Mouse (Mus musculus) liver, embryonic 13.5 days (tissue): ENCODE results near the gene Tnpo1. TPM values are rescaled to one million over a fixed set of nuclear protein-coding genes. Genes with fewer than 3 reads are reported as not detected.

Source experiments
- ATAC-seq: fragments of 200-750 bp; cut with Nextera tagmentation; 2 replicates; pipeline ENCODE4 v1.8.0; 2017; ENCODE audit warnings: low read depth, mild to moderate bottlenecking, moderate number of reproducible peaks, moderate library complexity
- DNase-seq: peaks from one replicate; pipeline ENCODE4 v3.0.0; 2022
- H3K27ac ChIP-seq: fragments of 300-500 bp; sonication (generic); 2 replicates; pipeline ENCODE4 v1.5.1; 2015; ENCODE audit warnings: moderate library complexity, mild to moderate bottlenecking, inconsistent platforms
- H3K27me3 ChIP-seq: fragments of 300-500 bp; sonication (generic); 2 replicates; pipeline ENCODE4 v1.6.1; 2015; ENCODE audit warnings: mild to moderate bottlenecking, inconsistent platforms
- H3K36me3 ChIP-seq: fragments of 300-500 bp; sonication (generic); 2 replicates; pipeline ENCODE4 v1.6.1; 2015; ENCODE audit warnings: mild to moderate bottlenecking, inconsistent platforms
- H3K4me1 ChIP-seq: fragments of 300-500 bp; sonication (generic); replicated peaks from 2 replicates; pipeline ENCODE4 v1.6.1; 2015; ENCODE audit warnings: inconsistent platforms
- H3K4me2 ChIP-seq: fragments of 300-500 bp; sonication (generic); 2 replicates; pipeline ENCODE4 v1.6.1; 2015; ENCODE audit warnings: inconsistent platforms, mild to moderate bottlenecking, moderate library complexity
- H3K4me3 ChIP-seq: fragments of 300-500 bp; sonication (generic); replicated peaks from 2 replicates; pipeline ENCODE4 v1.5.1; 2015; ENCODE audit warnings: mild to moderate bottlenecking, inconsistent platforms
- H3K9ac ChIP-seq: fragments of 300-500 bp; sonication (generic); 2 replicates; pipeline ENCODE4 v1.6.1; 2015; ENCODE audit warnings: mild to moderate bottlenecking, inconsistent platforms
- H3K9me3 ChIP-seq: fragments of 300-500 bp; sonication (generic); replicated peaks from 2 replicates; pipeline ENCODE4 v1.6.1; 2016; ENCODE audit warnings: inconsistent platforms
- WGBS: fragments of 180-500 bp; shearing (Covaris S2); methylation state at CpG from one replicate; pipeline ENCODE4 v1.1.7; 2015; ENCODE audit not compliant: insufficient replicate concordance; 5-methylcytosine and 5-hydroxymethylcytosine counted together
- polyA plus RNA-seq: library from polyadenylated mRNA; unstranded; fragments of >200 nt; fragmentation: Nextera tagmentation; extraction: Ambion mirVana; gene quantifications from 2 replicates; pipeline ENCODE4 v1.2.1, GENCODE M21; 2015

The Tnpo1 gene
- polyA plus RNA-seq, 1 experiment from 2014 or later = 26.5 TPM

- Histone ChIP-seq H3K4me2 (no peak overlapping the region), H3K27me3 (no peaks in the 10 kb centered on the region), H3K27ac (no peak overlapping the region), H3K4me3 (no peak overlapping the region), H3K4me1 (peaks cover 6% of the 10 kb centered on the region), H3K36me3 (no peaks in the 10 kb centered on the region), H3K9ac (no peak overlapping the region), H3K9me3 (no peaks in the 10 kb centered on the region)
- 65% methylated on average over 7 of the region's 7 CpGs for WGBS
- ATAC-seq = no peak
- no peak for DNase-seq
Observed at GRCm38 (mm10) chr13:98951951-98952350, 25.8 kb upstream of the Tnpo1 start.

- H3K4me1 ChIP-seq = peaks cover 11% of the 10 kb centered on the region
- H3K4me2 ChIP-seq = no peak overlapping the region
- H3K27ac ChIP-seq = no peak overlapping the region
- H3K9ac ChIP-seq = no peak overlapping the region
- 72% methylated on average over 4 of the region's 4 CpGs for WGBS
- DNase-seq (no peak), ATAC-seq (no peak)
- no peaks in the 10 kb centered on the region for H3K27me3 ChIP-seq
- no peak overlapping the region for H3K4me3 ChIP-seq
- H3K36me3 ChIP-seq = no peaks in the 10 kb centered on the region
- H3K9me3 ChIP-seq = no peaks in the 10 kb centered on the region
Observed at GRCm38 (mm10) chr13:98948146-98948545, 22.0 kb upstream of the Tnpo1 start.

- H3K4me2 ChIP-seq = no peak overlapping the region
- 80% methylated on average over 7 of the region's 7 CpGs for WGBS
- no peaks in the 10 kb centered on the region for H3K36me3 ChIP-seq
- ATAC-seq = no peak
- H3K4me3 ChIP-seq = no peak overlapping the region
- H3K4me1 ChIP-seq = peaks cover 23% of the 10 kb centered on the region
- H3K9me3 ChIP-seq = no peaks in the 10 kb centered on the region
- no peak overlapping the region for H3K27ac ChIP-seq
- no peak overlapping the region for H3K9ac ChIP-seq
- no peaks in the 10 kb centered on the region for H3K27me3 ChIP-seq
- no peak for DNase-seq
Observed at GRCm38 (mm10) chr13:98946434-98946833, 20.2 kb upstream of the Tnpo1 start.

- ATAC-seq = no peak
- H3K27me3 ChIP-seq = no peaks in the 10 kb centered on the region
- no peaks in the 10 kb centered on the region for H3K9me3 ChIP-seq
- H3K4me2 ChIP-seq = no peak overlapping the region
- DNase-seq = no peak
- H3K4me3 ChIP-seq = no peak overlapping the region
- no peak overlapping the region for H3K27ac ChIP-seq
- WGBS = 68% methylated on average over 3 of the region's 3 CpGs
- H3K36me3 ChIP-seq = no peaks in the 10 kb centered on the region
- peaks cover 23% of the 10 kb centered on the region for H3K4me1 ChIP-seq
- H3K9ac ChIP-seq = no peak overlapping the region
Observed at GRCm38 (mm10) chr13:98945908-98946307, 19.7 kb upstream of the Tnpo1 start.

- DNase-seq (no peak), ATAC-seq (no peak)
- H3K27ac ChIP-seq = no peak overlapping the region
- H3K9ac ChIP-seq = 0 out of 2 replicates have a peak overlapping the region, but pooled peaks have one; percentile 44
- no peaks in the 10 kb centered on the region for H3K36me3 ChIP-seq
- H3K9me3 ChIP-seq = no peaks in the 10 kb centered on the region
- peaks cover 23% of the 10 kb centered on the region for H3K4me1 ChIP-seq
- H3K4me3 ChIP-seq = no peak overlapping the region
- 89% methylated on average over 4 of the region's 4 CpGs for whole genome bisulfite sequencing
- H3K4me2 ChIP-seq = peak overlapping the region; percentile 48
- H3K27me3 ChIP-seq = no peaks in the 10 kb centered on the region
Observed at GRCm38 (mm10) chr13:98945381-98945780, 19.2 kb upstream of the Tnpo1 start.

- Histone ChIP-seq H3K36me3 (no peaks in the 10 kb centered on the region), H3K9ac (peak overlapping the region; percentile 44; the same call in 1 of the 2 replicates), H3K27ac (0 out of 2 replicates have a peak overlapping the region, but pooled peaks have one; percentile 8), H3K27me3 (no peaks in the 10 kb centered on the region), H3K9me3 (no peaks in the 10 kb centered on the region), H3K4me3 (peak overlapping the region; percentile 52), H3K4me1 (peaks cover 23% of the 10 kb centered on the region), H3K4me2 (peak overlapping the region; percentile 48)
- 21% methylated on average over 7 of the region's 7 CpGs for WGBS
- DNase-seq = no peak
- no peak; the same call in 1 of the 2 replicates for ATAC-seq
Observed at GRCm38 (mm10) chr13:98944620-98945081, 18.5 kb upstream of the Tnpo1 start.

GRCm38 (mm10) chr13:98942360-98942759, 16.2 kb upstream of the Tnpo1 start:
- no peak overlapping the region for H3K4me2 ChIP-seq
- H3K4me3 ChIP-seq = no peak overlapping the region
- no peaks in the 10 kb centered on the region for H3K9me3 ChIP-seq
- H3K9ac ChIP-seq = no peak overlapping the region
- no peaks in the 10 kb centered on the region for H3K27me3 ChIP-seq
- DNase-seq (no peak), ATAC-seq (peak; percentile 25; the same call in 1 of the 2 replicates)
- peaks cover 23% of the 10 kb centered on the region for H3K4me1 ChIP-seq
- H3K36me3 ChIP-seq = no peaks in the 10 kb centered on the region
- 37% methylated on average over 6 of the region's 6 CpGs for WGBS
- H3K27ac ChIP-seq = peak overlapping the region; percentile 40; the same call in 1 of the 2 replicates

- ATAC-seq (peak; percentile 45), DNase-seq (no peak)
- H3K9me3 ChIP-seq = no peaks in the 10 kb centered on the region
- H3K4me3 ChIP-seq = no peak overlapping the region
- WGBS = 26% methylated on average over 7 of the region's 7 CpGs
- no peak overlapping the region for H3K27ac ChIP-seq
- H3K4me2 ChIP-seq = no peak overlapping the region
- H3K4me1 ChIP-seq = peaks cover 23% of the 10 kb centered on the region
- no peaks in the 10 kb centered on the region for H3K36me3 ChIP-seq
- H3K27me3 ChIP-seq = no peaks in the 10 kb centered on the region
- H3K9ac ChIP-seq = no peak overlapping the region
Observed at GRCm38 (mm10) chr13:98941829-98942343, 15.7 kb upstream of the Tnpo1 start.

GRCm38 (mm10) chr13:98937108-98937507, 10.9 kb upstream of the Tnpo1 start:
- ATAC-seq = no peak
- no peak overlapping the region for H3K27ac ChIP-seq
- no peaks in the 10 kb centered on the region for H3K36me3 ChIP-seq
- no peaks in the 10 kb centered on the region for H3K27me3 ChIP-seq
- no peak for DNase-seq
- WGBS = 62% methylated on average over 6 of the region's 6 CpGs
- H3K4me3 ChIP-seq = no peak overlapping the region
- no peak overlapping the region for H3K9ac ChIP-seq
- peaks cover 7% of the 10 kb centered on the region for H3K4me1 ChIP-seq
- no peaks in the 10 kb centered on the region for H3K9me3 ChIP-seq
- no peak overlapping the region for H3K4me2 ChIP-seq

- ATAC-seq (no peak), DNase-seq (no peak)
- Histone ChIP-seq H3K4me2 (no peak overlapping the region), H3K4me1 (peaks cover 20% of the 10 kb centered on the region), H3K27ac (no peak overlapping the region), H3K9me3 (no peaks in the 10 kb centered on the region), H3K27me3 (no peaks in the 10 kb centered on the region), H3K9ac (no peak overlapping the region), H3K36me3 (no peaks in the 10 kb centered on the region), H3K4me3 (no peak overlapping the region)
- 73% methylated on average over 2 of the region's 2 CpGs for WGBS
Observed at GRCm38 (mm10) chr13:98928908-98929307, 2.7 kb upstream of the Tnpo1 start.

GRCm38 (mm10) chr13:98926958-98927242, 716 bp upstream of the Tnpo1 start:
- Histone ChIP-seq H3K27me3 (no peaks in the 10 kb centered on the region), H3K4me2 (peak overlapping the region; percentile 93), H3K4me1 (peaks cover 29% of the 10 kb centered on the region), H3K4me3 (peak overlapping the region; percentile 97), H3K9ac (peak overlapping the region; percentile 95), H3K9me3 (no peaks in the 10 kb centered on the region), H3K36me3 (peaks cover 7% of the 10 kb centered on the region), H3K27ac (peak overlapping the region; percentile 90)
- DNase-seq (no peak), ATAC-seq (no peak)
- 70% methylated on average over 3 of the region's 3 CpGs for WGBS

- H3K4me2 ChIP-seq = peak overlapping the region; percentile 93
- under 1% methylated on average over 65 of the region's 66 CpGs for WGBS
- H3K9me3 ChIP-seq = no peaks in the 10 kb centered on the region
- H3K27me3 ChIP-seq = no peaks in the 10 kb centered on the region
- peak overlapping the region; percentile 90 for H3K27ac ChIP-seq
- DNase-seq = peak; percentile 45
- peak overlapping the region; percentile 95 for H3K9ac ChIP-seq
- peak overlapping the region; percentile 97 for H3K4me3 ChIP-seq
- peaks cover 39% of the 10 kb centered on the region for H3K4me1 ChIP-seq
- H3K36me3 ChIP-seq = peaks cover 15% of the 10 kb centered on the region
- ATAC-seq = peak; percentile 72
Observed at GRCm38 (mm10) chr13:98925486-98926212, 535 bp downstream of the Tnpo1 start.
